Mouse (Mus musculus) naive thymus-derived CD4-positive, alpha-beta T cell, adult 2 months (primary cell): ENCODE results near the gene Usp50.
A peak's percentile ranks its signal among the peaks of the same experiment; 100 is the strongest.

Experiments used
- DNase-seq: peaks from one replicate; pipeline ENCODE4 v3.0.0-alpha.2; 2011; ENCODE audit warnings: low read depth

Gene Usp50

GRCm38 (mm10) chr2:126663481-126663880, 119.8 kb downstream of the Usp50 start:
- DNase-seq = peak; percentile 78
